Mouse (Mus musculus) embryonic facial prominence, embryonic 14.5 days (tissue): Measurements from ENCODE around the gene Rab4a. TPM values are rescaled to one million over a fixed set of nuclear protein-coding genes. Genes with fewer than 3 reads are reported as not detected.

Experiments used
- ATAC-seq: fragments of 200-750 bp; cut with Nextera tagmentation; 2 replicates; pipeline ENCODE4 v1.8.0; 2017; ENCODE audit warnings: low read depth, moderate number of reproducible peaks, moderate TSS enrichment
- DNase-seq: peaks from one replicate; pipeline ENCODE4 v3.0.0-alpha.2; 2015; ENCODE audit warnings: low spot score
- H3K27ac ChIP-seq: fragments of 300-500 bp; sonication (generic); replicated peaks from 2 replicates; pipeline ENCODE4 v1.5.1; 2014; ENCODE audit warnings: low read depth, mild to moderate bottlenecking, low read length, moderate library complexity
- H3K27me3 ChIP-seq: fragments of 300-500 bp; sonication (generic); replicated peaks from 2 replicates; pipeline ENCODE4 v1.6.1; 2014; ENCODE audit warnings: low read length; ENCODE audit not compliant: control insufficient read depth, insufficient read depth
- H3K36me3 ChIP-seq: fragments of 300-500 bp; sonication (generic); 2 replicates; pipeline ENCODE4 v1.6.1; 2014; ENCODE audit warnings: low read length, mixed read lengths; ENCODE audit not compliant: control insufficient read depth, insufficient read depth
- H3K4me1 ChIP-seq: fragments of 300-500 bp; sonication (generic); 2 replicates; pipeline ENCODE4 v1.6.1; 2014; ENCODE audit warnings: antibody characterized with exemption, low read length; ENCODE audit not compliant: control insufficient read depth, insufficient read depth
- H3K4me2 ChIP-seq: fragments of 300-500 bp; sonication (generic); 2 replicates; pipeline ENCODE4 v1.6.1; 2014; ENCODE audit warnings: low read depth, mild to moderate bottlenecking, low read length, moderate library complexity, mixed read lengths
- H3K4me3 ChIP-seq: fragments of 300-500 bp; sonication (generic); 2 replicates; pipeline ENCODE4 v1.5.1; 2014; ENCODE audit warnings: low read depth, mild to moderate bottlenecking, low read length
- H3K9ac ChIP-seq: fragments of 300-500 bp; sonication (generic); 2 replicates; pipeline ENCODE4 v1.6.1; 2014; ENCODE audit warnings: low read depth, mild to moderate bottlenecking, low read length, moderate library complexity, mixed read lengths
- H3K9me3 ChIP-seq: fragments of 300-500 bp; sonication (generic); 2 replicates; pipeline ENCODE4 v1.6.1; 2016; ENCODE audit warnings: low read length; ENCODE audit not compliant: control insufficient read depth
- WGBS: fragments of 180-500 bp; shearing (Covaris S2); extraction: QIAGEN DNeasy Blood & Tissue Kit; methylation state at CpG from one replicate; pipeline ENCODE4 v1.1.7; 2014; 5-methylcytosine and 5-hydroxymethylcytosine counted together
- polyA plus RNA-seq: library from polyadenylated mRNA; unstranded; fragments of >200 nt; fragmentation: Nextera tagmentation; extraction: Ambion mirVana; gene quantifications from 2 replicates; pipeline ENCODE4 v1.2.1, GENCODE M21; 2014

The Rab4a gene
- polyA plus RNA-seq, 1 experiment from 2014 or later = 46.6 TPM

GRCm38 (mm10) chr8:123812227-123812626 lies 6.4 kb downstream of the Rab4a start:
- no peaks in the 10 kb centered on the region for H3K36me3 ChIP-seq
- no peak for ATAC-seq
- H3K9ac ChIP-seq = no peak overlapping the region
- H3K4me1 ChIP-seq = peaks cover 3% of the 10 kb centered on the region; the same call in 1 of the 2 replicates
- no peaks in the 10 kb centered on the region for H3K27me3 ChIP-seq
- no peaks in the 10 kb centered on the region for H3K9me3 ChIP-seq
- WGBS = 80% methylated on average over 5 of the region's 5 CpGs
- no peak overlapping the region for H3K4me2 ChIP-seq
- DNase-seq = no peak
- H3K27ac ChIP-seq = no peak overlapping the region
- H3K4me3 ChIP-seq = no peak overlapping the region

GRCm38 (mm10) chr8:123813173-123813891 lies 7.5 kb downstream of the Rab4a start:
- 67% methylated on average over 16 of the region's 16 CpGs for WGBS
- no peak for ATAC-seq
- H3K4me2 ChIP-seq = no peak overlapping the region

DNA sequence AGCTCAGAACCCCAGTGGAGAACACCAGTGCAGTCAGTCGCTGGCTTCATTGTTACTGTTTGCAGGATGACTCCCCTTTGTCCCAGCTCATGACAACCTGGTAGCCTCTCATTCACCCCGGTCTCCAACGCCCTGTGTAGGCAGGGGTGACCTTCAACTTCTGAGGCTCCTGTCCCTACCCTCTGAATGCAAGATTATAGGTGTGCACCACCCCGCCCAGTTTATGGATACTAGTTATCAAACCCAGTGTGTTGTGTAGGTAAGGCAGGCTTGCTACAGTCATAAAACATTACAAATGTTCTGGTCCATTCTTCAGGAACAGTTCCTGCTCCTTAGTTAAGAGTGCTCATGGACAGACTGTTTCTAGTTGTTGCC lies 8.1 kb downstream of the Rab4a start:
- H3K9me3 ChIP-seq = no peaks in the 10 kb centered on the region
- H3K36me3 ChIP-seq = 0 out of 2 replicates have a peak, but pooled peaks cover 3% of the 10 kb centered on the region
- DNase-seq (no peak), ATAC-seq (no peak)
- H3K4me1 ChIP-seq = no peaks in the 10 kb centered on the region
- no peak overlapping the region for H3K9ac ChIP-seq
- no peaks in the 10 kb centered on the region for H3K27me3 ChIP-seq
- H3K4me2 ChIP-seq = no peak overlapping the region
- H3K4me3 ChIP-seq = no peak overlapping the region
- no peak overlapping the region for H3K27ac ChIP-seq
- 93% methylated on average over 4 of the region's 4 CpGs for WGBS

More at GRCm38 (mm10) chr8:123813173-123813891, 7.5 kb downstream of the Rab4a start:
- DNase-seq = peak; percentile 25
- Histone ChIP-seq H3K4me3 (no peak overlapping the region), H3K9ac (no peak overlapping the region), H3K27me3 (no peaks in the 10 kb centered on the region), H3K36me3 (0 out of 2 replicates have a peak, but pooled peaks cover 3% of the 10 kb centered on the region), H3K4me1 (no peaks in the 10 kb centered on the region), H3K9me3 (no peaks in the 10 kb centered on the region), H3K27ac (no peak overlapping the region)

- no peak for DNase-seq
- no peak overlapping the region for H3K4me2 ChIP-seq
- WGBS = 93% methylated on average over 11 of the region's 11 CpGs
- H3K9me3 ChIP-seq = no peaks in the 10 kb centered on the region
- no peaks in the 10 kb centered on the region for H3K27me3 ChIP-seq
- ATAC-seq = no peak
- no peak overlapping the region for H3K9ac ChIP-seq
- 0 out of 2 replicates have a peak, but pooled peaks cover 3% of the 10 kb centered on the region for H3K36me3 ChIP-seq
- no peak overlapping the region for H3K27ac ChIP-seq
- H3K4me1 ChIP-seq = no peaks in the 10 kb centered on the region
- H3K4me3 ChIP-seq = no peak overlapping the region
Measured at GRCm38 (mm10) chr8:123815325-123815724, 9.5 kb downstream of the Rab4a start.

DNA sequence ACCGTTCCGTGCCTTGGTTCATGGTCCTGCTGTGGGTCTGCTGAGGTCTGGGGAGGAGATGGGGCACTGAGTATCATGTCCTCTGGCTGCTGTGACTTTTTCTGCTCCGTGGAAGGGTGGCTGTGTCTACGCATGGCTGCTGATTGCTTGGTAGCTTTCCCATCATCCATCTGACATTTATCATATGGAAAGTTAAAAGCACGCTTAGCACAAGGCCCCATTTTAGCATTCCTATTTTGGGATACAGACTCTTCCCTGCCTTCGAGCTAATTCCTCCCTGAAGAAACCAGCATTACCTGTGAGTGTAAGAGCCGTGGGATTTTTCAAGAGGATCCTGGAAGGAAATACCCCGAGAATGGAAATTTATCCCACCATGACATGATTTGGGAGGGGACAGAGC lies 11.2 kb downstream of the Rab4a start:
- DNase-seq (no peak), ATAC-seq (no peak)
- H3K4me2 ChIP-seq = no peak overlapping the region
- no peak overlapping the region for H3K9ac ChIP-seq
- H3K4me1 ChIP-seq = no peaks in the 10 kb centered on the region
- no peaks in the 10 kb centered on the region for H3K9me3 ChIP-seq
- 86% methylated on average over 8 of the region's 8 CpGs for WGBS
- H3K27ac ChIP-seq = no peak overlapping the region
- H3K4me3 ChIP-seq = no peak overlapping the region
- no peaks in the 10 kb centered on the region for H3K27me3 ChIP-seq
- H3K36me3 ChIP-seq = 0 out of 2 replicates have a peak, but pooled peaks cover 11% of the 10 kb centered on the region

GRCm38 (mm10) chr8:123817747-123818146 lies 12.0 kb downstream of the Rab4a start:
- no peaks in the 10 kb centered on the region for H3K9me3 ChIP-seq
- no peaks in the 10 kb centered on the region for H3K4me1 ChIP-seq
- H3K36me3 ChIP-seq = 0 out of 2 replicates have a peak, but pooled peaks cover 11% of the 10 kb centered on the region
- no peak overlapping the region for H3K9ac ChIP-seq
- WGBS = 93% methylated on average over 11 of the region's 11 CpGs
- no peak overlapping the region for H3K27ac ChIP-seq
- no peak overlapping the region for H3K4me3 ChIP-seq
- no peaks in the 10 kb centered on the region for H3K27me3 ChIP-seq
- ATAC-seq (no peak), DNase-seq (no peak)
- H3K4me2 ChIP-seq = no peak overlapping the region

DNA sequence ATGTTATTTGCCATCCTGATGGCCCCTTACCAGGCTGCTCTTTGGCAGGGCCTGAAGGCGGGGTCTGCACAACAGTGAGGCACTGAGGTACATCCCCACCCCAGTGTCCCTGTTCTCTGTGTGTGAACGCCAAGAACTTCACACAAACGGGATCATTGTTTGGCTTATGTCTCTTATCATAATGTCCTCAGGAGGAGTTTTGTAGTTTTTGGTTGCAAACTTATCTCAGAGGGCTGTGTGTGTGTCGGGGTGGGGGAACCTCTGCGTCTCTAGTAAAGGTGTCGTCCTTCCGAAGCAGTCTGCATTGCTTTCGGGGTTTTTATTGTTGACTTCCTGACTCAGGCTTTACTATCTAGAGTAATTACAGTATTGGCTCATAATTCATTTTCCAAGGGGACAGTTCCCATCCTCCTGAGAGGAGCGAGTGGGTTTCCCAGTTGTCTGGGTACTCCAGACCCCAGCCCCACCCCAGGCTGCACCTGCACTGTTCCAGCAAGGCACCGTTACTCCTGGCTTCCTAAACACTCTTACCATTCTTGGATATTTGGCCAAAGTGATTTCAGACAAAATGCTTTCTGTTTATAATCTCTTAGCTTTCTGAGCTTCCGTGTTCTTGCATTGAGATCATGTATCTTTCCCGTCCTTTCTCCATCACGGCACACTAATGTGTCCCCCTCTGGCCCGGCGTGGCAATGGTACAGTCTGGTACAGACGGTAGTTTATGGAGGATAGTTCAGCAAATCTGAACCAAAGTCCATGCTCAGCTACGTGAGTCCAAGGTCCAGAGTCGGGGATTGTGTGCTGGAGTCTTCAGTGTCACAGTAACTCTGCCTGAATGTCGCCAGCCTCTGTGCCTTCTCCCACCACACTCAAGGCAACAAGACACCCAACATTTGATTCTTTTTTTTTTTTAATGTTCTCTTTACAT lies 14.2 kb downstream of the Rab4a start:
- no peak for ATAC-seq
- WGBS = 93% methylated on average over 19 of the region's 19 CpGs
- H3K4me3 ChIP-seq = no peak overlapping the region
- H3K4me2 ChIP-seq = no peak overlapping the region
- no peaks in the 10 kb centered on the region for H3K9me3 ChIP-seq
- no peak for DNase-seq
- H3K9ac ChIP-seq = no peak overlapping the region
- 0 out of 2 replicates have a peak, but pooled peaks cover 15% of the 10 kb centered on the region for H3K36me3 ChIP-seq
- no peaks in the 10 kb centered on the region for H3K4me1 ChIP-seq
- no peaks in the 10 kb centered on the region for H3K27me3 ChIP-seq
- no peak overlapping the region for H3K27ac ChIP-seq

DNA sequence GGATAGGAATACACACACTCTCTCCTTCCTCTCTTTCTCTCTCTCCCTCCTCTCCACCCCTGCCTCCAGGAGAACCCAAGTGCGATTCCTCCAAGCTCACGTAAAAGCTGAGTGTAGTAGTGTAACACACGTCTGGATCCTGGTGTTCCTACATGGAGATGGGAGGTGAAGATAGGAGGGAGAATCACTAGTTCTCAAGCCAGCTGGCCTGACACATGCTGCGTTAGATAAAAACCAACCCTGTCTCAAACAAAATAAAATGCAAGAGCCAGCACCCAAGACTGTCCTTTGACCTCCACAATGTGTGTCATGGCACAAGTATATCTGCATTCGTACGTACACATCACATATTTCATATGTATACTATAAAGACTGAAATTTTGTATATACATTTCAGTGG lies 15.0 kb downstream of the Rab4a start:
- no peaks in the 10 kb centered on the region for H3K27me3 ChIP-seq
- WGBS = 94% methylated on average over 6 of the region's 6 CpGs
- H3K4me3 ChIP-seq = no peak overlapping the region
- no peak overlapping the region for H3K4me2 ChIP-seq
- DNase-seq = no peak
- ATAC-seq = no peak
- H3K27ac ChIP-seq = no peak overlapping the region
- no peaks in the 10 kb centered on the region for H3K9me3 ChIP-seq
- H3K9ac ChIP-seq = no peak overlapping the region
- peaks cover 21% of the 10 kb centered on the region; the same call in 1 of the 2 replicates for H3K36me3 ChIP-seq
- no peaks in the 10 kb centered on the region for H3K4me1 ChIP-seq
